In the genomic region with DNA sequence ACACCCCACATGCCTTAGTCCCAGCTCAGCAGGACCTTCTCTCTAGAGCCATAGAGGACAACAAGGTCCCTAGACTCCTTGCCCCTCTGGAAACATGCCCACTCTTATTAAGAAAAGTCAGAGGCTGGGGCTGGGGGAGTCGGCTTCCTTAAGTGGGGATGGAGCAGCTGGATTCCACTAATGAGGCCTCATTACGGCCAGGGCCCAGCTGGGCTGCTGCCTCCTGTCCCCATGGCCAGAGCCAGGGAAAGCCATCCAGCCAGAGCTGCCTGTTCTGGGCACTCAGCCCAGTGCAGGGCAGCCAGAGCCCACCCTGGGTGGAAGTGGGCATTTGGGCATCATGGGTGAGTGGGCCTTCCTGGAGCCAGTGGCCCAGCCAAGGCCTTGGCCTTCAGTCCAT, we compare ENCODE assay signal across 10 mouse cellular contexts. TPM values are rescaled to one million over a fixed set of nuclear protein-coding genes. Genes with fewer than 3 reads are reported as not detected.
DNase-seq lines count a peak whose midpoint lies in the region; ATAC-seq lines count a peak whose summit lies in the region.
"Had no signal": no experiment of that assay in that cellular context is flagged by ENCODE, and none has a peak within 500 bp of the region (broad histone marks: within the 10 kb centered on the region; RNA-seq: fewer than 3 reads in every experiment).

No protein-coding gene starts in this region.

- H3K4me2 ChIP-seq in intestine, embryonic 16.5 days (ENCODE audit: low read depth, low read length): no peak overlapping the region

- no peak overlapping the region for H3K4me3 ChIP-seq in intestine, embryonic 16.5 days (ENCODE audit: low read length)

- WGBS in intestine, embryonic 16.5 days: 54% methylated on average over 2 of the region's 2 CpGs

- ATAC-seq in intestine, embryonic 16.5 days: peak; percentile 34; the same call in 1 of the 2 replicates

- H3K9me3 ChIP-seq in intestine, embryonic 16.5 days (ENCODE audit: control insufficient read depth, low read length): no peaks in the 10 kb centered on the region

- no peak overlapping the region for H3K9ac ChIP-seq in intestine, embryonic 16.5 days (ENCODE audit: low read depth, low read length)

- H3K36me3 ChIP-seq in intestine, embryonic 16.5 days (ENCODE audit: control insufficient read depth, insufficient read depth, low read length): no peaks in the 10 kb centered on the region

- peak overlapping the region; percentile 42; the same call in 1 of the 2 replicates for H3K27ac ChIP-seq in intestine, embryonic 16.5 days (ENCODE audit: low read length)

- DNase-seq in layer of hippocampus, adult 8-10 months (ENCODE audit: low spot score in 2 of 2): peak; percentile 46 to 66
- DNase-seq in layer of hippocampus, adult 11-12 months (ENCODE audit: low spot score): no peak
- DNase-seq in right cerebral cortex, adult 18-20 months: peak; percentile 43
- DNase-seq in right cerebral cortex, adult 2 months (ENCODE audit: low spot score in 2 of 2): no peak
- DNase-seq in retina, postnatal 1 day: peak; percentile 95
- DNase-seq in gastrocnemius, postnatal 4 days (ENCODE audit: low spot score in 2 of 2): no peak
- DNase-seq: adrenal gland, adult 8-10 months; kidney, postnatal 36 days; thymus, postnatal 4 days had no signal

- no peaks in the 10 kb centered on the region for H3K4me1 ChIP-seq in intestine, embryonic 16.5 days (ENCODE audit: control insufficient read depth, insufficient read depth, low read length)

- no peaks in the 10 kb centered on the region for H3K27me3 ChIP-seq in intestine, embryonic 16.5 days (replicated peaks; ENCODE audit: control insufficient read depth, insufficient read depth, low read length)

RNA-seq across cellular contexts. Expression of gene Slc6a9, which starts 12.7 kb away (rescaled TPM):
- total RNA-seq in layer of hippocampus, adult 8-10 months (2022): 10 to 100 TPM; 41.8 to 48.9 (median 44.4) TPM
- 10.1 and 10.8 TPM in 2 replicates for polyA plus RNA-seq in intestine, embryonic 16.5 days (2015; fragmentation: Nextera tagmentation; extraction: Ambion mirVana)
- 1 to 10 TPM; 6.1 to 6.9 TPM for total RNA-seq in gastrocnemius, postnatal 4 days (2021)

RNA-seq across cellular contexts. Expression of gene Ccdc24, which starts 25.3 kb away (rescaled TPM):
- total RNA-seq in layer of hippocampus, adult 8-10 months (2022): 1 to 10 TPM in 1 of 4 experiments, under 1 TPM in 3; 0.72 to 1.1 (median 0.83) TPM
- 0.66 and 0.86 TPM in 2 replicates for polyA plus RNA-seq in intestine, embryonic 16.5 days (2015; fragmentation: Nextera tagmentation; extraction: Ambion mirVana)
- under 1 TPM; 0.59 to 0.91 TPM for total RNA-seq in gastrocnemius, postnatal 4 days (2021)

RNA-seq across cellular contexts. Expression of gene B4galt2, which starts 36.3 kb away (rescaled TPM):
- total RNA-seq in layer of hippocampus, adult 8-10 months (2022): 10 to 100 TPM; 59.6 to 64.5 (median 63.4) TPM
- 10.5 and 11.1 TPM in 2 replicates for polyA plus RNA-seq in intestine, embryonic 16.5 days (2015; fragmentation: Nextera tagmentation; extraction: Ambion mirVana)
- 10 to 100 TPM; 25.7 to 27.4 TPM for total RNA-seq in gastrocnemius, postnatal 4 days (2021)

RNA-seq across cellular contexts. Expression of gene Atp6v0b, which starts 40.1 kb away (rescaled TPM):
- 100 to 1,000 TPM; 406 to 438 (median 423) TPM for total RNA-seq in layer of hippocampus, adult 8-10 months (2022)
- 345 and 371 TPM in 2 replicates for polyA plus RNA-seq in intestine, embryonic 16.5 days (2015; fragmentation: Nextera tagmentation; extraction: Ambion mirVana)
- 10 to 100 TPM; 67.0 to 70.8 TPM for total RNA-seq in gastrocnemius, postnatal 4 days (2021)

RNA-seq across cellular contexts. Expression of gene Dph2, which starts 44.8 kb away (rescaled TPM):
- total RNA-seq in layer of hippocampus, adult 8-10 months (2022): 10 to 100 TPM in 3 of 4 experiments, 1 to 10 TPM in 1; 9.0 to 11.5 (median 11.0) TPM
- 17.1 and 19.4 TPM in 2 replicates for polyA plus RNA-seq in intestine, embryonic 16.5 days (2015; fragmentation: Nextera tagmentation; extraction: Ambion mirVana)
- 1 to 10 TPM; 4.6 to 5.3 TPM for total RNA-seq in gastrocnemius, postnatal 4 days (2021)

Comparison
In these comparisons a context has a peak if more than half of its experiments do, and no peak if none do; other contexts are left out.
1. DNase-seq: peak in layer of hippocampus, adult 8-10 months (2 of 2), right cerebral cortex, adult 18-20 months (single experiment) and retina, postnatal 1 day (single experiment); none in layer of hippocampus, adult 11-12 months (single experiment), right cerebral cortex, adult 2 months (0 of 2) and gastrocnemius, postnatal 4 days (0 of 2).
2. RNA of gene Slc6a9, which starts 12.7 kb away (total RNA-seq): 41.8 to 48.9 TPM in layer of hippocampus, adult 8-10 months; 6.1 to 6.9 TPM in gastrocnemius, postnatal 4 days; every median in the first group is over 4 times any median in the second.